Mouse (Mus musculus): ENCODE results near the gene Psmg1.
"Not testable (repeated sequence)": the region's sequence is repeated elsewhere in the genome, so short reads cannot be mapped to it uniquely, and the experiment has no call there.

The Psmg1 gene

DNA sequence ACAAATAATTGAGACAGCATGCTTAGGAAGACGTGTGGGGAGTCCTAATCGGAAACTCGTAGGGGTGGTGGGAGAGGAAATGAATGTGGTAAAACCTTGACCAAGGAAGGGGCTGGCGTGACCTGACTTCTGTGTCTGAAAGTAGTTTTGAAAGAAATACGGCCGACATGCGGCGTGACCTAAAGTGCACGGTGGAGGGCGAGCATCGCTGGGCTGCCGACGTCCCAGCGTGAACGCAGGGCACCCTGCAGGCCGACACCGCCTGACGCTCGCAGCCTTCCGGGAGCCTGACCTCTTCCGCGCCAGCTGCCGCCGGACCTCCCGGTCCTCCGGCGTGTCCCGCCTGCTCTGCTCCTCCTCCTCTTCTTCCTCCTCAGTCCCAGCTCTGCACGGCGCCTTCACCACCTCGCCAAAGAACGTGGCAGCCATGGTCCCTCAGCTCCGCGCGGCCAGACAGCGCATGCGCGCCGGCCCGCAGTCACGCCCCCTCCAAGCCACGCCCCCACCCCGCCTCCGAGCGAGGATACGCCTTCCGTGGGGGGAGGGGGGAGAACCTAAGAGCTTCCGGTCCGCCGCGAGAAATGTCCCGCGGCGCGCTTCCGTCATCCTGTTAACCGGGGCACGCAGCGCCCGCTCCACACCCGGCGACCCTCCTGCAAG lies at the start of gene Psmg1:
Gene Psmg1 (minus strand): TSS at position 499 of the 660 bp plus-strand sequence.
- DNase-seq (ENCODE audit: low read depth, low spot score) = peak; percentile 88

DNA sequence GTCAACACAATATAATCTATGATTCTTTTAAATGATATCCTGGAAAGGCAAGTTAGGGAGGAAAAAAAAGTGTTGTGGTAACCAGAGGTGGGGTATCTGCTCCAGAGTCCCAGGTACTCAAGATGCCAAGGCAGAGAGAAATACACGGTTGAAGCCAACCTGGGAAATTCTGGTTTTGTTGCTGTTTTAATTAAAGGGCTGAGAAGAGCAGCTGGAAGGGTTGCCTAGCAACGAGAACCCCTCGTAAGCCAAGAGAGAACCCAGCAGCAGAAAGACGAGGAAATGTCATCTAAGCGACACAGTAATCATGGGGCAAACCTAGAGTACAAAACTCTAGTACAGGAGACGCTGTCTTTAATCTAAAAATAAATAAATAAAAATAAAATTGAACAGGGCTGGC lies 48.8 kb upstream of the Psmg1 start:
- peak; percentile 12 for DNase-seq (ENCODE audit: low read depth, low spot score)

DNA sequence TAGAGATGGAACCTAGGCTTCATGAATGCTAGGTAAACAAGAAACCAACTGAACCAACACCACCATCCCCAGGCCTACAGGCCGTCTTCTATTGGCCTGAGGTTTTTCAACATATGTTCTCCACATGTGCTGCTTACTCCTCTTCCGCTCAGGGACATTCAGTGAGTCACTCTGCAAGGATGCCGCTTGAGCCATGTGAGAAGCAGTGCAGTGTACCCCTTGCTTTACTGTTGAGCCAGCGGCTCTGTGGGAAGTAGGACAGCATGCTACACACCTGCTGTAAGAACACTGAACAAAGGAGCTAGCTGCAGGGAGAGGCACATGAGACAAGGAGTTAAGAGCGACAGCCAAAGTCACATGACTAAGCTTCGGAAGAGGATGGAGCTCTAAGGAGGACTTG lies 43.7 kb upstream of the Psmg1 start:
- no peak for DNase-seq (ENCODE audit: low read depth, low spot score)

DNA sequence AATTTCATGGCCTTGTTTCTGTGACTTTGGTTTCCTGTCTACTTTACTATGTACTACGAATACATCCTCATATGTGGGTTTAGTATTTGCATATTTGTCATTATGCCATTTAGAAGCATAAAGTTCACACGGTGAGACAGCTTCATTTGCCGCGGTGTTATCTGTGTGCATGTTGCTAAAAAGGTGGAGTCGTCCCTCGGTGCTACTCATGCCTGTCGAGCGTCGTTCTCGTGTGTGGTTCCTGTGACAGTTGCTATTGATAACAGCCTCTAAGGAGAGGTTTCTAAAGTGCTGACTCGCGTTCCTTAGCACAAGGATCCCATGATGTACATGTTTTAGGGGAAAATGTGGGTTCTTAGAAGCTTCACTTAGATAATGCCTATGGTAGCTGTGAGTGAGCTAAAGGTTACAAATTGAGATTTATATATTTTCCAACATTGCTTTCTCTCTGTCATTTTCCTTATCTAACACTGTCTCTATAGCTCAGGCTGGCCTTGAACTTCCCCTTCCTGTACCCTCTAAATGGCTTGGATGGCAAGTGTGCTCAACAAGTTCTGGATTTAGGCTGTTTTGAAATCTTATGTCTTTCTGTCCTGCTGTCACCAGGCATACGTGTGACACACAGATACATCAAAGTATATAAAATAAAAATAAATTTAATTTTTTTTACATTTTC lies 41.7 kb upstream of the Psmg1 start:
- no peak for DNase-seq (ENCODE audit: low read depth, low spot score)

DNA sequence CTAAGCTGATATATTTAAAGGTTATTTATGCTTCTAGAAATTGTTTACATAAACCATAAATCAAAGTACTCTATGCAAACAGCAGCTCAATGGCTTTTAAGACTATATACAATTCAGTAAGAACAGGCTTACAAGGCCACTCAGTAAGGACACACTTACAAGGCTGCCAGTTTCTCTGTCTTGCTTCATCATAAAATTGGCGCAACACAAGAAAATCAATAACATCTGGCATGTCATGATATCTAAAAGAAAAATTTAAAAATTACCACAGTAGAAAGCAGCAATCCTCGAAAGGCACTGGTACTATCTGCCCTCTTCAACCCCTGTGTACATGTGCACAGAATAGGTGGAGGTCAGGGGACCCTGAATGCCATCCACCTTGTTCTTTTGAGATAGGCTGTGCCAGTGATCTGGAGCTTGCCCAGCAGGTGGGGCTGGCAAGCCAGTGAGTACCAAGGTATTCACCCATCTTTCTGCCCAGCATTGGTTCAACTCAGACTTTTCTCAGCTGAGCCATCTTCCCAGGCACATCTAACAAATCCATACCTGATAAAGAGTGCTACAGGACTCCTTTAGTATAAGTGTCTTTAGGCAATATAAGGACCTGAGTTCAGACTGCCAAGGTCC lies 39.8 kb upstream of the Psmg1 start:
- no peak for DNase-seq (ENCODE audit: low read depth, low spot score)

DNA sequence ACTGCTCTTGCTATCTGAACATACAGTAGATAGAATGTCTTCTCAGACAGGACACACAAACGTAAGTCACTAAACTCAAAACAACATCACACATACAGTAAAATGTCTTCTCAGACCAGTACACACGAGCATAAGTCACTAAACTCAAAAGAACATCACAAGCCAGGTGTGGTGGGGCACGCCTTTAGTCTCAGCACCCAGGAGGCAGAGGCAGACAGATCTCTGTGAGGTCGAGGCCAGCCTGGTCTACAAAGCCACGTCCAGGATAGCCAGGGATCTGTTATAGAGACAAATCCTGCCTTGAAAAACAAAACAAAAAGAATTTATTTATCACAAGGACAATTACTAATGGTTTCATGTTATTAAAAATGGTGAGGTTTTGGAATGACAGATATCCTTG lies 35.5 kb upstream of the Psmg1 start:
- no peak for DNase-seq (ENCODE audit: low read depth, low spot score)

DNA sequence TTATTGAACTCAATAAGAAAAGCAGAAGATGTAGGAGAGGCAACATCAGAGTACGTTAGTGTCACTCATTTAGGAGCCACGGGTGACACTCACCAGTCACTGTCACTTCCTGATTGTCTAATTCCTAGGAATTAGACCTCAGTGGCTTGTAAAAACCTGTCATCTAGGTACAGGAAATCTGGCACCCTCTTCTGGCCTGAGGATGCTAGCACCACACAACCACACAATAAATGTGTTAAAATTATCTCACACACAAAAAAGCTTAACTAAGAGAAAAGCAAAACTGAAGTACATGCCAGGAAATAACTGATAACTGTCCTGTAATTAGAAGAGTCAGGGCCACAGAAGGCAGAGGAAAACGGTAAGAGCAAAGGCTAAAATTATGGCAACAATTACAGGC lies 34.5 kb upstream of the Psmg1 start:
- no peak for DNase-seq (ENCODE audit: low read depth, low spot score)

DNA sequence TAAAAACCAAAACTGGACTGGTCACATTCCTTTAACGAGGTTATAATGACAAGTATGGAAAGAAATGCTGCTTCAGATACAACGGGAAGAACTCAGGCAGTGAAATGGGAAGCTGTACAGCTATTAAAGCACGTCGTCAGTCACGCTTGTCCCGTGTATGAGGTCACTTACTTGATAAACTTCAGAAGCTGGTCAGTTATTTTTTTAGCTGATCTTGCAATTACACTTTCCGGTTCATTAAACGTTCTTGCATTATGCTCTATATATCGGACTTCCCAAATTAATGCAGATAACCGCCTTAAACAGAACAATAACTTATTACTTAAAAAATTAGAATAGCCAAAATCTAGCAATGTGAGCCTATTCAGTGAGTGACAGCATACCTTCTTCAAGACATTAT lies 30.3 kb upstream of the Psmg1 start:
- DNase-seq (ENCODE audit: low read depth, low spot score) = no peak

DNA sequence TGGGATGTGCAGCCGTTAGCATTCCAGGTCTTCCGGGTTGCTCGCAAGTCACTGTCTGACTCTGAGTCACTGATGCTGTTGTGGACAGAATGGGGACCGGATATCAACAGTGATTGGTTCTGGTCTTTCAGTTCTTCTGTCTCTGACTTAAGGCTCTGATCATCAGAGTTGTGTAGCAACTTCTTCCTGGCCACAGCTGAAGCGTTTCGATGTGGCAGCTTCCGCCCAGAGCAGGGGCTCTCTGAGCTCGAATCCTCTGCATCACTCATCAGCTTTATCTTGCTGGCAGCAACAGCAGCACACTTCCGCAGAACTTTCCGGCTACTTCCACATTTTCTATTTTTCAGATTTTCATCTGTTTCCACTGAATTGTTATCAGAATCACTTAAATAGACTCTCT lies 18.4 kb upstream of the Psmg1 start:
- DNase-seq (ENCODE audit: low read depth, low spot score) = not testable (repeated sequence)

DNA sequence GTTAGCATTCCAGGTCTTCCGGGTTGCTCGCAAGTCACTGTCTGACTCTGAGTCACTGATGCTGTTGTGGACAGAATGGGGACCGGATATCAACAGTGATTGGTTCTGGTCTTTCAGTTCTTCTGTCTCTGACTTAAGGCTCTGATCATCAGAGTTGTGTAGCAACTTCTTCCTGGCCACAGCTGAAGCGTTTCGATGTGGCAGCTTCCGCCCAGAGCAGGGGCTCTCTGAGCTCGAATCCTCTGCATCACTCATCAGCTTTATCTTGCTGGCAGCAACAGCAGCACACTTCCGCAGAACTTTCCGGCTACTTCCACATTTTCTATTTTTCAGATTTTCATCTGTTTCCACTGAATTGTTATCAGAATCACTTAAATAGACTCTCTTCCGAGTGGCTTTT lies 13.5 kb upstream of the Psmg1 start:
- DNase-seq (ENCODE audit: low read depth, low spot score) = not testable (repeated sequence)

DNA sequence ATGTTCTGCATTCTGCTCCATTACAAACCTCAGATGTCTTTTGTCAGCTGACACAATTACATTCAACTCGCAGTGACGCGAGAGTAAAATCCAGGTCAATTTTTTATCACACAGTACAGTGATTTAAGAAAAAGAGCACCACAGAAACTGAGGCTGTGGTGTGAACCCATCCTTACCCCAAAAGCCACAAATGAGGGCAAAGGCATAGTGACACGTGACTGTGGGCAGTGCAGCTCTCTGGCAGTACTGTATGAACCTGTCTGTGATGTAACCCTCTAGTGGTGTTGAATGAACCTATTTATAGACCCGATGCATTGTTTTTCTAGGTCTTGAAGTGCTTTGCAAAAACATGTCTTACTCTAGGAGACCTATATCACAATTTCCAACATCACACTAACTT lies 8.5 kb upstream of the Psmg1 start:
- DNase-seq (ENCODE audit: low read depth, low spot score) = no peak

DNA sequence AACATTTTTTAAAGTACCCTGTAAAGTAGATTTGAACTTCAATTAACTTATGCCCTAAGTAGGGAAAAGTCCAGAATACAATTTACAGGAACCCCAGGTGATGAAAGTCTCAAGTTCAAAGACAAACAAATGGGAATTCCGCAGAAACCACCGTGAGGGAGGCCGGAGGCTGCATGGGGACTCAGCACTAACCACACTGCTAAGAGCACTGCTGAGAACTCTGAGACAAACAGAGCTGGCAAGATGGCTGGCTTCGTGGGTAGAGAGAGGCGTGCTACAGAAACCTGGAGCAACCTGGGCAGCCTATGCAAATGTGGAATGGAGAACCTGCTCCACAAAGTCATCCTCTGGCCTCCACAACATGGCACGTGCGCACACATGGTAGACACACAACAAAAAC lies 5.4 kb upstream of the Psmg1 start:
- no peak for DNase-seq (ENCODE audit: low read depth, low spot score)

DNA sequence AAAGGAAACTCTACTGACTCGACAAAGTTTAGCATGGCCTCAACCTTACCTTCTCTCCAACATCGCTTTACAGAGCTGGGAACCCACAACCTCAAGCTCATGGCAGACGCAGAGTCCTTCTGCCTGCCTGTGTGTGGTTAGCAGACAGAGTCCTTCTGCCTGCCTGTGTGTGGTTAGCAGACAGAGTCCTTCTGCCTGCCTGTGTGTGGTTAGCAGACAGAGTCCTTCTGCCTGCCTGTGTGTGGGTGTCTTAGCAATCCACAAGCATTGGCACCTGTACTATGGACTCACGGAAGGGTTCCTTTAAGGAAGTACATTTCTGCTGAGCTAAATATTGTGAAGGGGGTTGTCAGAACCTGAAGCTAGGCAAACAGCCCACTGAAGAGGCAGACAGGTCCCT lies 3.8 kb upstream of the Psmg1 start:
- DNase-seq (ENCODE audit: low read depth, low spot score) = not testable (repeated sequence)

DNA sequence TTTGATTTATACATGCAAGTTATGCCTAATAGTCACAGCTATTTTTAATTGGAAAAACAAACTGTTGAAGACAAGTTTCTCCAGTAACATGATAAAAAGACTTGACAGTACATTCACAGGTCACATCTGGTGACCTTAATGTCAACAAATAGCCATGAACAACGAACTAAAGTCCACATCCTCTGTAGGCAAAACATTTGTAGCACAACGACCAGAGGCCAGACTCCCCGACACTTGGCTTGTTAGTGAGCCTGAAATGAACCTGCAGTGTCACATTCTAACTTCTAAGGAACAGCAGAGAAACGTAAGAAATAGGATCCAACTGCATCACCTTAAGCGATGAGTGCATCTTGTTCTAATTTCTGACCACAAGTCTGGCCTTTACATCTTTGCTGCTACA lies 1.8 kb upstream of the Psmg1 start:
- no peak for DNase-seq (ENCODE audit: low read depth, low spot score)

DNA sequence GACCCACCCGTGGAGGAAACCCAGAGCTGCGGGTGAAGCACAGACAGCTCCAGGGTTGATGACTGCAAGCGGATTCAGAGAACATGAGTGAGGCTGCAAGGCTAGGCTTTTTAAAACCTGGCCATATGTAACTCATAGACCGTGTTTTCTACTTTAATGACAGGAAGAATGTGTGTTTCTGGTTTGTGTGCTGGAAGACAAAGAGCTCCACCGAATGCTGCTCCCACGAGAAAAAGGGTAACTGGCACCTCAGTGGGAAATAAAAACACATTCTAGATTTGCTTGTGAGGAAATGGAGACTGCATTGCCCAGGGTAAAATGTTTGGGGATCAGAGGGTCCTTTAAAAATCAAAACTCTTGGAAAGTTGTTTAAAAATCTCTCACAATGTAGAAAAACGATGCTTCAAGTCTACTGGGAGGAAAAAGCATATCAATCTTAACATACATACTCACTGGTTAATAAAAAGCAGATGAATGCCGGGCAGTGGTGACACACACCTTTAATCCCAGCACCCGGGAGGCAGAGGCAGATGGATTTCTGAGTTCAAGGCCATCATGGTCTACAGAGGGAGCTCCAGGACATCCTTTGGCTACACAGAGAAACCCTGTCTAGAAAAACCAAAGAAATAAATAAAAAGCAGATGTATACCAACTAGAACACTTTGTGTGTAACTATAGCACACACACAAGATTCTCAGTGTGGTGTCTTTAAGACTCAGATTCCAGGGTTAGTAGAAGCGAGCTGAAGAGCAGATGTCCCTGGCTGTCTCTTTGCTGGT lies 551 bp upstream of the Psmg1 start:
- no peak for DNase-seq (ENCODE audit: low read depth, low spot score)

DNA sequence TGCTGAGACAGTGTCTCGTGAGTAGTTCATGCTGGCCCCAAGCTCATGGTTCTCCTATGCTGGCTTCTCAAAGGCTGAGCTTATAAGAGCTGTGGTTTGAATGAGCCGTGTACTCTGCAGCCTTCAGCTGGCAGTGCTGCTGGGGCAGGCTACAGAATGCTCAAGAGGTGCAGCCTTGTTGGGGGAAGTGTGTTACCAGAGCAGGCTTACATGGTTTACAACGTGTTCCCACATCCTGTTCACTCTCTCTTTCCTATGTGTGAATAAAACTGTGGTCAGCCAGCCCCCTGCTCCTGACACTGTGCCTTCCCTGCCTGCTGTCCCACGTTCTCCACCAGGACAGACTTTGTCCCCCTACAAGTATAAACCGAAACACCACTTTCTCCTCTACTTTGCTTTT lies 5.8 kb downstream of the Psmg1 start:
- no peak for DNase-seq (ENCODE audit: low read depth, low spot score)

DNA sequence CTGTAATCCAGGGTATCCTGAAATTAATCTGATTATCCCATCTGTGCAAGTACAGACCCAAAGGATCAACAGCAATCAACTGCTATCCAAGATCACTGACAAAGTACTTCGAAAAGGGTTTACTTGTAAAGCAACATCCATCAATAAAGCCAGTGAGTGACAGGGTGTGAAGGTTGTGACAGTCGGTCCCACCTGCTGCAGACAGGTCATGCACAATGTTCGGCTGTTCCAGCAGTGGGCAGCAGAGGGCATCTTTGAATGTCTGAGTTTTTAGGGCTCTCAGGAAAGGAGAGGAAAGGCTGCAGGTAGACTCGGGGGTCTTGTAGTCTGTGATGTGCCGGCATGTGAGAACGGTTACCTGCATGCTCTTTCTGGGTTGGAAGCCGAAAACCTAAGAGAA lies 7.2 kb downstream of the Psmg1 start:
- no peak for DNase-seq (ENCODE audit: low read depth, low spot score)

DNA sequence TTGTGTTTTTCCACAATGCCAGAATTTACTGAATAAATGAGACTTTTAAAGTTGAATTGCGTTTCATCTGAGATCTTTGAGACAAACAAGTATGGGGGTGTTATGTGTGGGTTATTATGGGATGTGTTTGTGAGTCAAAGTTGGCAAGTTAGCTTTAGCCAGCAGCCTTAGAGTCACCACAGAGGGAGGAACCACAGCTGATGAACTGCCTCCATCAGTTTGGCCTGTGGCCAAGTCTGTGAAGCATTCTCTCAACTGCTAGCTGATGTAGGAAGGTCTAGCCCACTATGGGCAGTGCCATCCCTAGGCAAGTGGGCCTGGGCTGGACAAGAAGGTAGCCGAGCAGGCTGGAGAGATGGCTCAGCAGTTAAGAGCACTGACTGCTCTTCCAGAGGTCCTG lies 19.9 kb downstream of the Psmg1 start:
- no peak for DNase-seq (ENCODE audit: low read depth, low spot score)

DNA sequence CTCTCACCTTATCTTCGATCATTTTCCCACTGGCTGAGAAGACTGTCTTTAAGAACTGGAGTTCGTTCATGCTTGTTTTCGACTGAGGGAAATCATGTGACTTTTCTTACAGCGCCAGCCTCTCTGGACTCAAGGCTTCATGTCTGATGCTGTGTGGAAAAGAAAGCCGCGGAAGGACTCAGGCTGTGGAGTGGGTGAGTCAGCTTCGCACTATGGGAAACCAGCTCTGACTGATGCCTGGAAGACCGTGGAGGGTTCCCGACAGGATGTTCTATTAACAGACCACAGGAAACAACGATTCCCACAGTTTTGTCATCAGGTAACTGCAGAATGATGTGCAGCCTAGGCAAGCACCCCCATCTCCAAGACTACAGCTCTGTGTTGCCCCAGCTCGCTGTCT lies 23.3 kb downstream of the Psmg1 start:
- DNase-seq (ENCODE audit: low read depth, low spot score) = no peak

DNA sequence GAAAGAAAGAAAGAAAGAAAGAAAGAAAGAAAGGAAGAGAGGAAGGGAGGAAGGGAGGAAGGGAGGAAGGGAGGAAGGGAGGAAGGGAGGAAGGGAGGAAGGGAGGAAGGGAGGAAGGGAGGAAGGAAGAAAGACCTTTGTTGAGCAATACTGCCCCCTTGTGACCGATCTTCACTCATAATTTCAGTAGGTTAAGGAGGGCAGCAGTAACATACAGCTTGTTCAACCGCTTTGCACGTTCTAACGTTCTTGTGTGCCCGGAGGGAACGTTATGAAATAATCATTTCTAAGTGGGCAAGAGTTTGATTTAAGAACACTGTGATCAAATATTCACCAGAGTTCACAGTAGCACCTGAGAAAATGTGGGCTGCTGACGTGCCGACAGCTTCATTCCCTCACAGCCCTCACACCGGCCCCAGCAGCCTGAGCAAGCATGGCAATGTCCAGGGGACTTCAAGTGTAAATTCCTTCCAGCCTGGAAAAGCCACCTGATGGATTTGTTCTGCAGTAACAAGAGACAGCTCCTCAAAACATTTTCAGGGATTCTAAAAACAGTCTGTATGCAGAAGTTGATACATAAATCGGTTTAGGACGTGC lies 26.2 kb downstream of the Psmg1 start:
- no peak for DNase-seq (ENCODE audit: low read depth, low spot score)

DNA sequence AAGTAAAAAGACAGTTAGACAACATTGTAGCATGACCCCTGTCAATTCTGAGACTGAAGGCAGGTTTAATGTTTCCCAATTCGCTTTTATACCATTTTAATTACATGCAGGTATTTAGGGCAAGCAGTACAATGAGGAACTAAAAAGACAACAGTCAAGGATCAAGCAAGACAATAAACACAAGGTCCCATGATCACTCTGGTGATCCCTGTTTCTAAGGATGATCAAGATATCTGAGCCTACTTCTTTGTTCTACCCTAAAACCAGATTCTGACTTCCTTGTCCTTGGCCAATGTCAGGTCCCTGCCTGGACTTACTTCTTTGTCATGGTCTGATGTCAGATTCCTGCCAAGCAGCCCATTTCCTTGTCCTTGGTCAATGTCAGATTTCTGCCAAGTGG lies 29.3 kb downstream of the Psmg1 start:
- not testable (repeated sequence) for DNase-seq (ENCODE audit: low read depth, low spot score)

DNA sequence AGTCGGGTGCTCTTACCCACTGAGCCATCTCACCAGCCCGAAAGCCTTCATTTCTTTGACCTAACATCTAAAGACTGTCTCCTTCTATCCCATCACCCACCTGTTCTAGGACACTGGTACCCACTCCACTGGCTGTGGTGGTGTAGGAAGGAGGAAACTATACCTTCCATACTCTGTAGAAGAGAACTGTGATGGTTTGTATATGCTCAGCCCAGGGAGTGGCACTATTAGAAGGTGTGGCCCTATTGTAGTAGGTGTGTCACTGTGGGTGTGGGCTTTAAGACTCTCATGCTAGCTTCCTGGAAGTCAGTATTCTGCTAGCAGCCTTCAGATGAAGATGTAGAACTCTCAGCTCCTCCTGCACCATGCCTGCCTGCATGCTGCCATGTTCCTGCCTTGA lies 30.1 kb downstream of the Psmg1 start:
- not testable (repeated sequence) for DNase-seq (ENCODE audit: low read depth, low spot score)

All from brain, embryonic 18.5 days (tissue).